Mouse (Mus musculus): ENCODE data around the gene St7. TPM values are rescaled to one million over a fixed set of nuclear protein-coding genes. Genes with fewer than 3 reads are reported as not detected.

The St7 gene
- polyA plus RNA-seq, 1 experiment = 7.4 TPM

DNA sequence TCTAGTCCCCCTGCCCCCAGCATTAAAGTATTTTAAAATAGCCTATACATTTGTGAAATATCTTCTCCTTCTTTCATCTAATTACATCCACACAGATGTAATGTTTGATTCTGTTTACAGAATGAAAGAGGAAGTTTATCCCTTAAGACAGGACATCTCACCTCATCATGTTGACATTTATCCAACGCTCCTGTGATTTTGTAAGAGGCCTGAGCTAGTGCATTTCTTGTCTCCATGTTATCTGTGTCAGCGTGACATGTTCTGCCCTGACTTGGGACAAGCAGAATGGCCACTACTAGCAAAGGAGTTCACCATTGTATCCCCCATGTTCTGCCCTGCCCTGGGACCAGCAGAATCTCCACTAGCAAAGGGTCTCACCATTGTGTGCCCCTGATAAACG is 270.7 kb downstream of the St7 start:
- Histone ChIP-seq H3K27me3 (ENCODE audit: control insufficient read depth, insufficient read depth, low read length, poor library complexity, severe bottlenecking) (no peaks in the 10 kb centered on the region), H3K27ac (ENCODE audit: insufficient read depth, low read length) (no peak overlapping the region), H3K4me3 (ENCODE audit: low read depth, low read length) (no peak overlapping the region), H3K9ac (ENCODE audit: low read depth, poor library complexity, severe bottlenecking) (no peak overlapping the region), H3K4me1 (ENCODE audit: control insufficient read depth, insufficient read depth, low read length) (no peaks in the 10 kb centered on the region), H3K9me3 (replicated peaks; ENCODE audit: control insufficient read depth, insufficient read depth, low read length, poor library complexity, severe bottlenecking) (no peaks in the 10 kb centered on the region), H3K36me3 (ENCODE audit: control insufficient read depth, insufficient read depth, low read length, poor library complexity, severe bottlenecking) (no peaks in the 10 kb centered on the region)
- no peak for TF ChIP-seq POLR2A (IDR thresholded peaks at IDR 0.05; ENCODE audit: insufficient read depth, low read length)
- TF ChIP-seq EP300 (IDR thresholded peaks at IDR 0.05; ENCODE audit: insufficient read depth, low read depth, low read length) = no peak
- TF ChIP-seq CTCF (IDR thresholded peaks at IDR 0.05; ENCODE audit: low read depth, low read length) = no peak

DNA sequence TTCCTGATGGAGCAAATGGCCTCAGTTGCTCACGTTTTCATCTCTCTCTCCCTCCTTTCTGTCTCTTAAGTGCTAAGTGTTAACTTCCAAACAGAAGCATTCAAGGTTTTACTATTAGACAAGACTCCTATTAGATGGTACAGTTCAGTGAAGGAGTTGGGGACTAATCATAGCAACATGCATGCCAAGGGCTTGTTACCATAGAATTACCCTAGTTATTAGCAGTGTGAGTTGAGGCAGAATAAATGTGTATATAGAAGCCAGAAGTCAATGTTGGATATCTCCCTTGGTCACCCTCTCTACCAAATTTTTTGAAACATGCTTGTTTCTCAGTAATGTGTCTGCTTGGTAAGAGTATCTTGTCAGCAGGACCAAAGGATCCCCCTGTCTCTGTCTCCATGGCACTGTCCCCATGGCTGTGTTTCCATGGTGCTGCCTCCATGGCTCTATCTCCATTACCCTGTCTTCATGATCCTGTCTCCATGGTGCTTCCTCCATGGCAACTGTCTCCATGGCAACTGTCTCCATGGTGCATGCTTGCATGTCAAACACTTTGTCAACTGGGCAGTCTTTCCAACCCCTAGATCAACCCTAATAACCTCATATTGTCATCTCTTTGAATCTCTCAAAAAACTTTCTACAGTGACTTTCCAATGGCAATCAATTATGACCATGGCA is 275.9 kb downstream of the St7 start:
- H3K27ac ChIP-seq (ENCODE audit: insufficient read depth, low read length) = no peak overlapping the region
- H3K27me3 ChIP-seq (ENCODE audit: control insufficient read depth, insufficient read depth, low read length, poor library complexity, severe bottlenecking) = no peaks in the 10 kb centered on the region
- H3K4me3 ChIP-seq (ENCODE audit: low read depth, low read length) = no peak overlapping the region
- TF ChIP-seq POLR2A (IDR thresholded peaks at IDR 0.05; ENCODE audit: insufficient read depth, low read length) (no peak), EP300 (IDR thresholded peaks at IDR 0.05; ENCODE audit: insufficient read depth, low read depth, low read length) (no peak), CTCF (IDR thresholded peaks at IDR 0.05; ENCODE audit: low read depth, low read length) (no peak)
- no peaks in the 10 kb centered on the region for H3K9me3 ChIP-seq (replicated peaks; ENCODE audit: control insufficient read depth, insufficient read depth, low read length, poor library complexity, severe bottlenecking)
- H3K36me3 ChIP-seq (ENCODE audit: control insufficient read depth, insufficient read depth, low read length, poor library complexity, severe bottlenecking) = no peaks in the 10 kb centered on the region
- H3K4me1 ChIP-seq (ENCODE audit: control insufficient read depth, insufficient read depth, low read length) = no peaks in the 10 kb centered on the region
- no peak overlapping the region for H3K9ac ChIP-seq (ENCODE audit: low read depth, poor library complexity, severe bottlenecking)

DNA sequence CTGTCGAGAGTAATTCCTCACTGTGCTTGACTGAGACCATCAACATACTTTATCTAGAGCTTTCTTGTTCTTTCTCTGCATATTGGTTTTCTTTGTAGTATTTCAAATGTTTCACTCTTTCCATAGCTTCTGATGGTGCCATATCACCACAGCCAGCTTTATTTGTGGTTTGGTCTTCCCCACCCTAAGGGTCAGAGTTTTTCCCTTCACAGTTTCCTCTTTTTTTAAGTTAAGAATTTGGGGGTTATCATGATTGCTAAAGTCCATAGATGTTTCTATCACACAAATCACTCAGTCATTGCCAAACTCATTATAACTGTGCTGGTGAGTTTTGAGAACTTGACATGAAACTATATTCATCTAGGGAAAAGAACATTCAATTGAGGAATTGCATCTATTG is 277.1 kb downstream of the St7 start:
- Histone ChIP-seq H3K4me3 (ENCODE audit: low read depth, low read length) (no peak overlapping the region), H3K9ac (ENCODE audit: low read depth, poor library complexity, severe bottlenecking) (no peak overlapping the region), H3K27ac (ENCODE audit: insufficient read depth, low read length) (no peak overlapping the region), H3K36me3 (ENCODE audit: control insufficient read depth, insufficient read depth, low read length, poor library complexity, severe bottlenecking) (no peaks in the 10 kb centered on the region), H3K4me1 (ENCODE audit: control insufficient read depth, insufficient read depth, low read length) (no peaks in the 10 kb centered on the region), H3K27me3 (ENCODE audit: control insufficient read depth, insufficient read depth, low read length, poor library complexity, severe bottlenecking) (no peaks in the 10 kb centered on the region), H3K9me3 (replicated peaks; ENCODE audit: control insufficient read depth, insufficient read depth, low read length, poor library complexity, severe bottlenecking) (no peaks in the 10 kb centered on the region)
- TF ChIP-seq POLR2A (IDR thresholded peaks at IDR 0.05; ENCODE audit: insufficient read depth, low read length) (no peak), EP300 (IDR thresholded peaks at IDR 0.05; ENCODE audit: insufficient read depth, low read depth, low read length) (no peak), CTCF (IDR thresholded peaks at IDR 0.05; ENCODE audit: low read depth, low read length) (no peak)

DNA sequence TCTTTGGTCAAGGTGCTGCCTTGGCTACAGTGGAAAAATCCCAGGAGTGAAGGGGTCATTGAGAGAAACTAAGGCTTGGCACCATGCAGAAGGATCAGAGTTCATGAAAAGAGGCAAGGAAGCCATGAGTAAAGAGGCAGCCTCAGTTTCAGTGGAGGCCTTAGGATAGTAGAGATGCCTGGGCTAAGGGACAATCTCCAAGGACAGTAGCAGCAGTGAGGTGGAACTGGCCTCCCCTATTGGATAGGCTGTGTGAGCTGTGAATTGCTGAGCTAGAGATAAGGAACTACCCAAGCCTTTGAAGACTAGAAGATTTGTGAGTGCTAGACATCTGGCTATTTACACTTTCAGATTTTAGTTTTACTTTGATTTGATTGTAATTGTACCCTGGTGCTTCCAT is 278.7 kb downstream of the St7 start:
- Histone ChIP-seq H3K9me3 (replicated peaks; ENCODE audit: control insufficient read depth, insufficient read depth, low read length, poor library complexity, severe bottlenecking) (no peaks in the 10 kb centered on the region), H3K27ac (ENCODE audit: insufficient read depth, low read length) (no peak overlapping the region), H3K4me3 (ENCODE audit: low read depth, low read length) (no peak overlapping the region), H3K36me3 (ENCODE audit: control insufficient read depth, insufficient read depth, low read length, poor library complexity, severe bottlenecking) (no peaks in the 10 kb centered on the region), H3K9ac (ENCODE audit: low read depth, poor library complexity, severe bottlenecking) (no peak overlapping the region), H3K27me3 (ENCODE audit: control insufficient read depth, insufficient read depth, low read length, poor library complexity, severe bottlenecking) (no peaks in the 10 kb centered on the region), H3K4me1 (ENCODE audit: control insufficient read depth, insufficient read depth, low read length) (no peaks in the 10 kb centered on the region)
- no peak for TF ChIP-seq EP300 (IDR thresholded peaks at IDR 0.05; ENCODE audit: insufficient read depth, low read depth, low read length)
- no peak for TF ChIP-seq CTCF (IDR thresholded peaks at IDR 0.05; ENCODE audit: low read depth, low read length)
- TF ChIP-seq POLR2A (IDR thresholded peaks at IDR 0.05; ENCODE audit: insufficient read depth, low read length) = no peak

DNA sequence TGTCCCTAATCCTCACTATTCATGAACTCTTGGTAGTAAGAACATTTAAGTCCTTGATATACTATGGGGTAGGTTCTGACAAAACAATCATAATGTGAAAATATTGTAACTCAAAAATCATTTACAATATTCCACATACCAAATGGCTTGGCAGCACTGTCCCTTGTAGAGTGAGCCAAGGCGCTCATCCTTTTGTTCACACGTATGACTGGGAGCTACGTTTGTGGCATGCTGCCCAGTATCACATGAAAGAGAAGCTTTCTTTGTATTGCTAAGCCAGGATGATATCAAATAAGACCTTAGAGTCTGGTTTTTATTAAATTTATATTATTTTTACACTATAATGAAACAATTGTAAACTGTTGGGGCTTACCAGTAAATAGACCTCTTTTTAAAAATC is 281.7 kb downstream of the St7 start:
- Histone ChIP-seq H3K4me3 (ENCODE audit: low read depth, low read length) (no peak overlapping the region), H3K9ac (ENCODE audit: low read depth, poor library complexity, severe bottlenecking) (no peak overlapping the region), H3K9me3 (replicated peaks; ENCODE audit: control insufficient read depth, insufficient read depth, low read length, poor library complexity, severe bottlenecking) (no peaks in the 10 kb centered on the region), H3K4me1 (ENCODE audit: control insufficient read depth, insufficient read depth, low read length) (no peaks in the 10 kb centered on the region), H3K27ac (ENCODE audit: insufficient read depth, low read length) (no peak overlapping the region), H3K27me3 (ENCODE audit: control insufficient read depth, insufficient read depth, low read length, poor library complexity, severe bottlenecking) (no peaks in the 10 kb centered on the region), H3K36me3 (ENCODE audit: control insufficient read depth, insufficient read depth, low read length, poor library complexity, severe bottlenecking) (no peaks in the 10 kb centered on the region)
- no peak for TF ChIP-seq POLR2A (IDR thresholded peaks at IDR 0.05; ENCODE audit: insufficient read depth, low read length)
- no peak for TF ChIP-seq CTCF (IDR thresholded peaks at IDR 0.05; ENCODE audit: low read depth, low read length)
- no peak for TF ChIP-seq EP300 (IDR thresholded peaks at IDR 0.05; ENCODE audit: insufficient read depth, low read depth, low read length)

DNA sequence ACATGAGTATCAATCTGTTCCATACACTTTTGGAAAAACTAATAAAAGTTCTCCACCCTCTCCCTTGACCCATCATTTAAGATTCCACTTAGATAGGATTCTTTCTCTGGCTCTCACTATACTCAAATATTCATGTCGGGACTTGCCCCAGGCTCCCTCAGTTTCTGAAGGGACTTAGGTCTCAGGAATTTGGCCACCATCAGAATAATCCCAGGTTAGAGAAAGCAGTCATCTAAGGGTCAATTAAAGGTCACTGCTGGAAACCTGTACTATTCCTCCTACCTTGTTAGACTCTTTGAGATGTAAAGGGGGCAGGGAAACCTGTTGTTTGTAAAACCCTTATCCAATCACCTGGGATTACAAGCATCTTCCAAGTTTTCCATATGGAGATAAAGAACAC is 284.4 kb downstream of the St7 start:
- Histone ChIP-seq H3K4me3 (ENCODE audit: low read depth, low read length) (no peak overlapping the region), H3K9ac (ENCODE audit: low read depth, poor library complexity, severe bottlenecking) (no peak overlapping the region), H3K36me3 (ENCODE audit: control insufficient read depth, insufficient read depth, low read length, poor library complexity, severe bottlenecking) (no peaks in the 10 kb centered on the region), H3K27me3 (ENCODE audit: control insufficient read depth, insufficient read depth, low read length, poor library complexity, severe bottlenecking) (no peaks in the 10 kb centered on the region), H3K4me1 (ENCODE audit: control insufficient read depth, insufficient read depth, low read length) (no peaks in the 10 kb centered on the region), H3K9me3 (replicated peaks; ENCODE audit: control insufficient read depth, insufficient read depth, low read length, poor library complexity, severe bottlenecking) (no peaks in the 10 kb centered on the region), H3K27ac (ENCODE audit: insufficient read depth, low read length) (0 out of 2 replicates have a peak overlapping the region, but pooled peaks have one; percentile 36)
- TF ChIP-seq EP300 (IDR thresholded peaks at IDR 0.05; ENCODE audit: insufficient read depth, low read depth, low read length) = no peak
- TF ChIP-seq CTCF (IDR thresholded peaks at IDR 0.05; ENCODE audit: low read depth, low read length) = no peak
- no peak for TF ChIP-seq POLR2A (IDR thresholded peaks at IDR 0.05; ENCODE audit: insufficient read depth, low read length)
